Mouse (Mus musculus) olfactory bulb, adult 2 months (tissue): Measurements from ENCODE around the gene Cwc25.

Source experiments
- CTCF ChIP-seq: fragments of 200-500 bp; IDR thresholded peaks from 2 replicates; pipeline ENCODE4 v1.5.1; 2012; ENCODE audit warnings: low read depth, mild to moderate bottlenecking, low read length, moderate library complexity; ENCODE audit not compliant: insufficient read depth
- POLR2A ChIP-seq: fragments of 200-500 bp; IDR thresholded peaks from 2 replicates; pipeline ENCODE4 v1.6.1; 2012; ENCODE audit warnings: mild to moderate bottlenecking, low read depth, low read length, moderate library complexity; ENCODE audit not compliant: insufficient read depth

GRCm38 (mm10) chr11:97758125-97758524 is 8.2 kb downstream of the Cwc25 start:
- no peak for TF ChIP-seq POLR2A
- TF ChIP-seq CTCF = no peak
